Mouse (Mus musculus) cerebellum, adult 2 months (tissue): Measurements from ENCODE around the gene Soga1. TPM values are rescaled to one million over a fixed set of nuclear protein-coding genes. Genes with fewer than 3 reads are reported as not detected.

ENCODE experiments used
- DNase-seq, 2 experiments: peaks; one replicate each; pipeline ENCODE4 v3.0.0; 2021
- H3K27ac ChIP-seq: fragments of 200-500 bp; 2 replicates; pipeline ENCODE4 v1.5.1; 2012; ENCODE audit warnings: low read length, control low read depth, inconsistent platforms; ENCODE audit not compliant: insufficient read depth
- H3K27me3 ChIP-seq: fragments of 200-500 bp; 2 replicates; pipeline ENCODE4 v1.6.1; 2012; ENCODE audit warnings: inconsistent platforms, mild to moderate bottlenecking, low read length, moderate library complexity; ENCODE audit not compliant: control insufficient read depth, insufficient read depth
- H3K4me1 ChIP-seq: fragments of 200-500 bp; 2 replicates; pipeline ENCODE4 v1.6.1; 2011; ENCODE audit warnings: low read length; ENCODE audit not compliant: control insufficient read depth, insufficient read depth
- H3K4me3 ChIP-seq: fragments of 200-500 bp; replicated peaks from 2 replicates; pipeline ENCODE3; 2011; ENCODE audit warnings: mild to moderate bottlenecking, low read depth, low read length, control low read depth; ENCODE audit not compliant: insufficient read depth
- CTCF ChIP-seq: fragments of 200-500 bp; IDR thresholded peaks from 2 replicates; pipeline ENCODE4 v1.5.1; 2011; ENCODE audit warnings: low read depth, mild to moderate bottlenecking, control low read depth, low read length, moderate library complexity, borderline replicate concordance; ENCODE audit not compliant: insufficient read depth
- POLR2A ChIP-seq: fragments of 200-500 bp; IDR thresholded peaks from 2 replicates; pipeline ENCODE4 v1.6.1; 2011; ENCODE audit warnings: low read length, control low read depth, borderline replicate concordance; ENCODE audit not compliant: insufficient read depth
- WGBS: fragments of 180-500 bp; shearing (Covaris S2); methylation state at CpG from one replicate; pipeline ENCODE4 v1.1.7; 2018; 5-methylcytosine and 5-hydroxymethylcytosine counted together
- polyA plus RNA-seq: library from polyadenylated mRNA; depleted of rRNA; stranded (reverse); fragments of >200 nt; gene quantifications from 2 replicates; pipeline ENCODE4 v1.2.3, GENCODE M21; 2012

The Soga1 gene
- polyA plus RNA-seq, 1 experiment = 38.3 TPM

GRCm38 (mm10) chr2:157087536-157088317 is 8.7 kb upstream of the Soga1 start:
- no peak overlapping the region for H3K27ac ChIP-seq
- no peak for DNase-seq
- H3K27me3 ChIP-seq = no peaks in the 10 kb centered on the region
- no peak overlapping the region for H3K4me3 ChIP-seq
- TF ChIP-seq POLR2A = no peak
- TF ChIP-seq CTCF = no peak
- WGBS = 84% methylated on average over 14 of the region's 14 CpGs
- peaks cover 8% of the 10 kb centered on the region for H3K4me1 ChIP-seq

- no peak for TF ChIP-seq CTCF
- no peak for TF ChIP-seq POLR2A
- no peaks in the 10 kb centered on the region for H3K27me3 ChIP-seq
- H3K27ac ChIP-seq = no peak within 1 kb of the TSS
- 82% methylated on average over 8 of the region's 8 CpGs for WGBS
- DNase-seq = no peak
- H3K4me1 ChIP-seq = peaks cover 3% of the 10 kb centered on the region; the same call in 1 of the 2 replicates
- no peak within 1 kb of the TSS for H3K4me3 ChIP-seq
These were observed 7.7 kb upstream of the Soga1 start, which contains the start of gene Tldc2 for GRCm38 (mm10) chr2:157086796-157087195. Gene Tldc2, plus strand, starts transcription at chr2:157087055.

GRCm38 (mm10) chr2:157084831-157085585 is 6.0 kb upstream of the Soga1 start:
- Histone ChIP-seq H3K4me3 (no peak overlapping the region), H3K27ac (no peak overlapping the region), H3K27me3 (no peaks in the 10 kb centered on the region), H3K4me1 (no peaks in the 10 kb centered on the region)
- DNase-seq = peak in 1 of 2 experiments; percentile 22
- TF ChIP-seq CTCF (no peak), POLR2A (no peak)
- 64% methylated on average over 7 of the region's 7 CpGs for WGBS

- Histone ChIP-seq H3K4me3 (no peak overlapping the region), H3K27me3 (no peaks in the 10 kb centered on the region), H3K4me1 (no peaks in the 10 kb centered on the region), H3K27ac (no peak overlapping the region)
- no peak for DNase-seq
- 55% methylated on average over 7 of the region's 7 CpGs for WGBS
- no peak for TF ChIP-seq CTCF
- no peak for TF ChIP-seq POLR2A
These were observed 2.9 kb upstream of the Soga1 start for GRCm38 (mm10) chr2:157081960-157082359.

GRCm38 (mm10) chr2:157081331-157081730 is 2.3 kb upstream of the Soga1 start:
- no peak overlapping the region for H3K4me3 ChIP-seq
- no peaks in the 10 kb centered on the region for H3K27me3 ChIP-seq
- H3K4me1 ChIP-seq = no peaks in the 10 kb centered on the region
- TF ChIP-seq POLR2A = no peak
- no peak for TF ChIP-seq CTCF
- DNase-seq = peak in 1 of 2 experiments; percentile 8
- H3K27ac ChIP-seq = no peak overlapping the region
- 85% methylated on average over 8 of the region's 8 CpGs for WGBS

GRCm38 (mm10) chr2:157079701-157080180 is 687 bp upstream of the Soga1 start:
- TF ChIP-seq POLR2A = no peak
- TF ChIP-seq CTCF = no peak
- Histone ChIP-seq H3K27me3 (no peaks in the 10 kb centered on the region), H3K4me3 (peak overlapping the region; percentile 72), H3K4me1 (no peaks in the 10 kb centered on the region), H3K27ac (peak overlapping the region; percentile 50)
- WGBS = 14% methylated on average over 16 of the region's 16 CpGs
- DNase-seq = no peak

GRCm38 (mm10) chr2:157078059-157078792 is 828 bp downstream of the Soga1 start:
- TF ChIP-seq POLR2A (0 out of 2 replicates have a peak, but pooled peaks have one; percentile 20), CTCF (no peak)
- Histone ChIP-seq H3K27me3 (no peaks in the 10 kb centered on the region), H3K4me1 (peaks cover 8% of the 10 kb centered on the region), H3K4me3 (peak overlapping the region; percentile 72), H3K27ac (peak overlapping the region; percentile 73)
- peak; percentile 65 to 78 for DNase-seq
- WGBS = under 1% methylated on average over 74 of the region's 79 CpGs
